Mouse (Mus musculus) hindbrain, embryonic 16.5 days (tissue): ENCODE measurements around the gene Dnah11. TPM values are rescaled to one million over a fixed set of nuclear protein-coding genes. Genes with fewer than 3 reads are reported as not detected.

Experiments used
- ATAC-seq: fragments of 200-750 bp; cut with Nextera tagmentation; 2 replicates; pipeline ENCODE4 v1.8.0; 2017; ENCODE audit warnings: moderate TSS enrichment, moderate library complexity
- H3K27ac ChIP-seq: fragments of 300-500 bp; sonication (generic); 2 replicates; pipeline ENCODE4 v1.5.1; 2014; ENCODE audit warnings: low read depth, mild to moderate bottlenecking, control low read depth, low read length, moderate library complexity
- H3K27me3 ChIP-seq: fragments of 300-500 bp; sonication (generic); replicated peaks from 2 replicates; pipeline ENCODE4 v1.6.1; 2014; ENCODE audit warnings: low read length; ENCODE audit not compliant: control insufficient read depth, insufficient read depth
- H3K36me3 ChIP-seq: fragments of 300-500 bp; sonication (generic); 2 replicates; pipeline ENCODE4 v1.6.1; 2014; ENCODE audit warnings: mild to moderate bottlenecking, low read length, moderate library complexity, mixed read lengths; ENCODE audit not compliant: control insufficient read depth, insufficient read depth
- H3K4me1 ChIP-seq: fragments of 300-500 bp; sonication (generic); 2 replicates; pipeline ENCODE4 v1.6.1; 2014; ENCODE audit warnings: low read depth, low read length; ENCODE audit not compliant: control insufficient read depth, insufficient read depth
- H3K4me2 ChIP-seq: fragments of 300-500 bp; sonication (generic); 2 replicates; pipeline ENCODE4 v1.6.1; 2014; ENCODE audit warnings: mild to moderate bottlenecking, low read length, control low read depth, moderate library complexity
- H3K4me3 ChIP-seq: fragments of 300-500 bp; sonication (generic); 2 replicates; pipeline ENCODE4 v1.5.1; 2014; ENCODE audit warnings: mild to moderate bottlenecking, low read length, control low read depth, moderate library complexity
- H3K9ac ChIP-seq: fragments of 300-500 bp; sonication (generic); 2 replicates; pipeline ENCODE4 v1.6.1; 2014; ENCODE audit warnings: low read depth, mild to moderate bottlenecking, control low read depth, low read length, moderate library complexity
- H3K9me3 ChIP-seq: fragments of 300-500 bp; sonication (generic); 2 replicates; pipeline ENCODE4 v1.6.1; 2014; ENCODE audit warnings: mild to moderate bottlenecking, low read length, moderate library complexity; ENCODE audit not compliant: control insufficient read depth
- WGBS: fragments of 180-500 bp; shearing (Covaris S2); extraction: QIAGEN DNeasy Blood & Tissue Kit; methylation state at CpG from one replicate; pipeline ENCODE4 v1.1.7; 2014; 5-methylcytosine and 5-hydroxymethylcytosine counted together
- polyA plus RNA-seq: library from polyadenylated mRNA; unstranded; fragments of >200 nt; fragmentation: Nextera tagmentation; extraction: Ambion mirVana; gene quantifications from 2 replicates; pipeline ENCODE4 v1.2.1, GENCODE M21; 2015

Gene Dnah11
- polyA plus RNA-seq, 1 experiment from 2014 or later, result 0.26 TPM

- Histone ChIP-seq H3K4me3 (no peak overlapping the region), H3K27ac (no peak overlapping the region), H3K4me2 (no peak overlapping the region), H3K27me3 (peaks cover 2% of the 10 kb centered on the region; the same call in 1 of the 2 replicates), H3K9me3 (no peaks in the 10 kb centered on the region), H3K9ac (no peak overlapping the region), H3K36me3 (no peaks in the 10 kb centered on the region), H3K4me1 (no peaks in the 10 kb centered on the region)
- no peak for ATAC-seq
- WGBS, result 68% methylated on average over 1 of the region's 1 CpGs
These were observed 14.1 kb downstream of the Dnah11 start for GRCm38 (mm10) chr12:118184731-118185130.

GRCm38 (mm10) chr12:118177756-118178155, 21.1 kb downstream of the Dnah11 start:
- Histone ChIP-seq H3K9ac (no peak overlapping the region), H3K27me3 (peaks cover 2% of the 10 kb centered on the region; the same call in 1 of the 2 replicates), H3K27ac (no peak overlapping the region), H3K9me3 (no peaks in the 10 kb centered on the region), H3K4me3 (no peak overlapping the region), H3K4me2 (no peak overlapping the region), H3K4me1 (no peaks in the 10 kb centered on the region), H3K36me3 (no peaks in the 10 kb centered on the region)
- WGBS, result 90% methylated on average over 5 of the region's 5 CpGs
- ATAC-seq, result no peak

GRCm38 (mm10) chr12:118164785-118165184, 34.1 kb downstream of the Dnah11 start:
- Histone ChIP-seq H3K27me3 (no peaks in the 10 kb centered on the region), H3K4me3 (no peak overlapping the region), H3K9me3 (peaks cover 4% of the 10 kb centered on the region; the same call in 1 of the 2 replicates), H3K9ac (no peak overlapping the region), H3K27ac (no peak overlapping the region), H3K4me1 (no peaks in the 10 kb centered on the region), H3K4me2 (no peak overlapping the region), H3K36me3 (no peaks in the 10 kb centered on the region)
- WGBS, result 26% methylated on average over 4 of the region's 4 CpGs
- no peak for ATAC-seq

- Histone ChIP-seq H3K4me2 (no peak overlapping the region), H3K4me3 (no peak overlapping the region), H3K9ac (no peak overlapping the region), H3K4me1 (no peaks in the 10 kb centered on the region), H3K27me3 (no peaks in the 10 kb centered on the region), H3K36me3 (no peaks in the 10 kb centered on the region), H3K27ac (no peak overlapping the region), H3K9me3 (no peaks in the 10 kb centered on the region)
- 88% methylated on average over 5 of the region's 5 CpGs for WGBS
- no peak for ATAC-seq
These were observed 41.9 kb downstream of the Dnah11 start for GRCm38 (mm10) chr12:118156986-118157385.

- no peaks in the 10 kb centered on the region for H3K36me3 ChIP-seq
- no peak overlapping the region for H3K9ac ChIP-seq
- no peak overlapping the region for H3K4me3 ChIP-seq
- H3K27me3 ChIP-seq, result no peaks in the 10 kb centered on the region
- H3K27ac ChIP-seq, result no peak overlapping the region
- WGBS, result 79% methylated on average over 2 of the region's 2 CpGs
- ATAC-seq, result no peak
- H3K4me2 ChIP-seq, result no peak overlapping the region
- no peaks in the 10 kb centered on the region for H3K4me1 ChIP-seq
- no peaks in the 10 kb centered on the region for H3K9me3 ChIP-seq
These were observed 51.3 kb downstream of the Dnah11 start for GRCm38 (mm10) chr12:118147521-118148033.

- no peak overlapping the region for H3K4me2 ChIP-seq
- 95% methylated on average over 4 of the region's 4 CpGs for WGBS
- H3K27ac ChIP-seq, result no peak overlapping the region
- no peaks in the 10 kb centered on the region for H3K27me3 ChIP-seq
- no peak overlapping the region for H3K4me3 ChIP-seq
- no peaks in the 10 kb centered on the region for H3K9me3 ChIP-seq
- H3K36me3 ChIP-seq, result no peaks in the 10 kb centered on the region
- H3K9ac ChIP-seq, result no peak overlapping the region
- no peak for ATAC-seq
- H3K4me1 ChIP-seq, result no peaks in the 10 kb centered on the region
These were observed 70.7 kb downstream of the Dnah11 start for GRCm38 (mm10) chr12:118128116-118128515.

- Histone ChIP-seq H3K4me2 (no peak overlapping the region), H3K9ac (no peak overlapping the region), H3K4me3 (no peak overlapping the region), H3K4me1 (no peaks in the 10 kb centered on the region), H3K36me3 (no peaks in the 10 kb centered on the region), H3K27me3 (no peaks in the 10 kb centered on the region), H3K27ac (no peak overlapping the region), H3K9me3 (no peaks in the 10 kb centered on the region)
- ATAC-seq, result no peak
- WGBS, result 99% methylated on average over 3 of the region's 3 CpGs
These were observed 79.2 kb downstream of the Dnah11 start for GRCm38 (mm10) chr12:118119668-118120067.

GRCm38 (mm10) chr12:118112599-118112998, 86.2 kb downstream of the Dnah11 start:
- no peak overlapping the region for H3K9ac ChIP-seq
- H3K36me3 ChIP-seq, result no peaks in the 10 kb centered on the region
- H3K27me3 ChIP-seq, result 0 out of 2 replicates have a peak, but pooled peaks cover under 1% of the 10 kb centered on the region
- H3K9me3 ChIP-seq, result no peaks in the 10 kb centered on the region
- no peak for ATAC-seq
- H3K4me1 ChIP-seq, result no peaks in the 10 kb centered on the region
- 78% methylated on average over 8 of the region's 8 CpGs for WGBS
- H3K27ac ChIP-seq, result no peak overlapping the region
- no peak overlapping the region for H3K4me3 ChIP-seq
- H3K4me2 ChIP-seq, result no peak overlapping the region

- H3K27me3 ChIP-seq, result 0 out of 2 replicates have a peak, but pooled peaks cover 2% of the 10 kb centered on the region
- WGBS, result 83% methylated on average over 3 of the region's 3 CpGs
- H3K9me3 ChIP-seq, result no peaks in the 10 kb centered on the region
- no peak overlapping the region for H3K4me3 ChIP-seq
- no peak overlapping the region for H3K4me2 ChIP-seq
- H3K36me3 ChIP-seq, result no peaks in the 10 kb centered on the region
- no peak for ATAC-seq
- no peak overlapping the region for H3K9ac ChIP-seq
- no peak overlapping the region for H3K27ac ChIP-seq
- no peaks in the 10 kb centered on the region for H3K4me1 ChIP-seq
These were observed 86.9 kb downstream of the Dnah11 start for GRCm38 (mm10) chr12:118111896-118112295.

- Histone ChIP-seq H3K4me2 (no peak overlapping the region), H3K9me3 (no peaks in the 10 kb centered on the region), H3K36me3 (no peaks in the 10 kb centered on the region), H3K27me3 (0 out of 2 replicates have a peak, but pooled peaks cover 2% of the 10 kb centered on the region), H3K4me3 (no peak overlapping the region), H3K9ac (no peak overlapping the region), H3K27ac (no peak overlapping the region), H3K4me1 (no peaks in the 10 kb centered on the region)
- 39% methylated on average over 1 of the region's 1 CpGs for WGBS
- ATAC-seq, result no peak
These were observed 91.1 kb downstream of the Dnah11 start for GRCm38 (mm10) chr12:118107719-118108118.
